Mouse (Mus musculus) R1 (cell line): Measurements from ENCODE around the gene 4930562C15Rik.
A peak's percentile ranks its signal among the peaks of the same experiment; 100 is the strongest.

Experiments used
- DNase-seq: peaks from one replicate; pipeline ENCODE4 v3.0.0-alpha.2; 2018; ENCODE audit warnings: low read depth, low spot score

The 4930562C15Rik gene

GRCm38 (mm10) chr16:4861392-4861791, 26.2 kb downstream of the 4930562C15Rik start:
- DNase-seq, result no peak

- peak; percentile 58 for DNase-seq
These were observed 27.8 kb downstream of the 4930562C15Rik start for GRCm38 (mm10) chr16:4862863-4863483.

DNA sequence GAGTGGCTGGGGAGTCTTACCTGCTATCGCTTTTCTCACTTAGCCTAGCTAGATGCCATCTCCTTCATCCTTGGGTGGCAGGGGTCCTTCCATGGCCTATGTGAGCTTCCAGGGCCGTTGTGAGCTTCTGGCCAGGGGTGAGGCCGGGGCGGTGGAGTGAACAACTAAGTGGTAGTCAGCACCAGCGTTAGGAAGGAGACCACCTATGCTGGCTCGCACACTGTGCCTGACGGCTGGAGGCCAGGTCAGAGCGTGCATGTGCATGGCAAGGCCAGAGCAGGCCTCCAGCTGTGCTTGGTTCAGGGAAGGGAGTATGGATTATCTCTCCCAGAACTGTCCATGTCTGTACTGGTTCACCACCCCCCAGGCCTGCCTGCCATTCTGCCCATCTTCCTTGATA, 28.5 kb downstream of the 4930562C15Rik start:
- no peak for DNase-seq

- no peak for DNase-seq
These were observed 31.0 kb downstream of the 4930562C15Rik start for GRCm38 (mm10) chr16:4866101-4866695.

DNA sequence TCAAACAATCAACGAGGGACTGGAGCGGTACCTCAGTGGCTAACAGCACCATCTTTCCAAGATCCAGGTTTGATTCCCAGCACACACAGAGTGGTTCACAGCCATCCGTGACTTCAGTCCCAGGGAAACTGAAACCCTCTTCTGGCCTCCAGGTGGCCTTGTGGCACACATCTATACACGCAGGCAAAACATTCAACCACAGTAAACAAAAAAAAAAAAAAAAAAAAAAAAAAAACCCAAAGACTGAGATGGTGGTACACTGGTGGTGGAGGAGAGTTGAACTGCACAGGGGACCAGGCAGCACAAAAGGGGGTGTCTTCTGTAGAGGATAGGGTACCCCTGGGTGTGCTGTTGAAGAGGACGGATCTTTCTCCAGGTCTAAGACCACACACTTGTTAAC, 35.3 kb downstream of the 4930562C15Rik start:
- no peak for DNase-seq

DNA sequence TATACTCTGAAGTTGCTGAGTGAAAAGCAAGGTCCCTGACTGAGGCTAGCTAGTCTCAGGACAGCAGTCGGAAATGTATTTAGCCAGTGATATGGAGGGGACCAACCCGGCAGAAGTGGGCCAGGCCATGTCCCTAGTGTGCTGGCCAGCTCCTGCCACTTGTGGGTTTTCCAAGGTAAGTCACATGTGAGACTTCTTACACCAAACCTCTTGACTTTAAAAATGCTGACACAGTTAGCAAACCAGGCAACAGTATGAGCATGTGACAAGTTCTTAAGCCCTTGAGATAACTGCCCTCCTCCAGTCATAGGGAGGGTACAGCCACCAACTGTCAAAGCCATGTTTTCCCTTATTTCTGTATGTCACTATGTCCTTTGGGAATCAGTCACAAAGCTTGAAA, 36.7 kb downstream of the 4930562C15Rik start:
- no peak for DNase-seq

GRCm38 (mm10) chr16:4875198-4876032, 40.2 kb downstream of the 4930562C15Rik start:
- DNase-seq, result no peak

GRCm38 (mm10) chr16:4876033-4876680, 40.9 kb downstream of the 4930562C15Rik start:
- DNase-seq, result no peak

- no peak for DNase-seq
These were observed 42.0 kb downstream of the 4930562C15Rik start for GRCm38 (mm10) chr16:4877195-4877594.

DNA sequence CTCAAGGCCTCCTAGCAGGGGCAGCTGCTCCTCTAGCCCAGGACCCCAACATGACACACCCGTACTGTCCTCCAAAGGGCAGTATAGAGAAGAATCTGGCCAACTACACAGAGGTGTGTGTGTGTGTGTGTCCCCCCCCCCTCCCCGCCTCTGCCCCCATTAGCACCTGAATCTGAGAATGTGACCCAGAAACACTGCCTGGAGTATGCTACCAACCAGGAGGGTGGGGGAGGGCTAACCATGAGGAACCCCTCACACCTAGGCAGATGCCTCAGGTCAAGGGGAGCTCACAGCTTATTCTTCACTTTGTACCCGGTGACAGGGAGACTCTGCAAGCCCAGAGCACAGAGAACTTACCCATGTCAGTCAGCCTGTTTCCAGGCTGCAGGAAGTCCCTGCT, 42.5 kb downstream of the 4930562C15Rik start:
- no peak for DNase-seq

GRCm38 (mm10) chr16:4878192-4878885, 43.1 kb downstream of the 4930562C15Rik start:
- DNase-seq, result peak; percentile 74

- DNase-seq, result peak; percentile 46
These were observed 44.0 kb downstream of the 4930562C15Rik start for GRCm38 (mm10) chr16:4879101-4879707.

- peak; percentile 75 for DNase-seq
These were observed 44.5 kb downstream of the 4930562C15Rik start for GRCm38 (mm10) chr16:4879708-4880124.

DNA sequence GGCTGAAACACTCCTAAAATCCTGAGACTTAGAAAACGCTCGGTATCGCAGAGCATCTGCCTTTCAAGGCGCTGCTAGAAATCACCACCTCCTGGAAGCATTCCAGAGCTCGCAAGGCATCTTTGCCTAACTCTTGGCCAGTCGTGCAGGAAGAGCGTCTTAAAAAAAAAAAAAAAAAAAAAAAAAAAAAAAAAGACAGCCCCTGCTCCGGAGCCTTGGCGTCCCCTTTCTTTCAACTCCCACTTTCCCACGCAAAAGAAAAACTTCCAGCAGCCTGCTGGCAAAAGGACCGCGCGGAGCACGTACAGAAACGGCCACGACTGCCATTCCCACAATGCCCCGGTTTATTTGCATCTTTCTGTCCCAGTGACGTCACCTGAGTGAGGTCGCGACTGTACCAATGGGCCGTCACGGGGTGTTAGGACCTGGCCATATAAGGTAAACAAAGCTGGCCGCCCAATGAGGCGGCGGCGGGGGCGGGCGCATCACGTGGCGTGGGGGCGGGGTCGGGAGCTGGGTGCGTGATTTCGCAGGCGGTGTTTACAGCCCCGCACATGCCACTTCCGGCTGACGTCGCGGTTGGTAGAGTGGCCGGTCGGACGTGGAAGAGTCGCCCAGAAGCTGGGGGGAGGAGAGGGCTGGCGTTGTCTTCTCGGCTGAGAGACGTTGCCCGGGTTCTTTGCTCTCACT, 45.1 kb downstream of the 4930562C15Rik start, which contains the start of gene Ubald1:
Gene Ubald1, minus strand, starts transcription at position 180 of the 690 bp plus-strand sequence.
- DNase-seq, result peak; percentile 100

DNA sequence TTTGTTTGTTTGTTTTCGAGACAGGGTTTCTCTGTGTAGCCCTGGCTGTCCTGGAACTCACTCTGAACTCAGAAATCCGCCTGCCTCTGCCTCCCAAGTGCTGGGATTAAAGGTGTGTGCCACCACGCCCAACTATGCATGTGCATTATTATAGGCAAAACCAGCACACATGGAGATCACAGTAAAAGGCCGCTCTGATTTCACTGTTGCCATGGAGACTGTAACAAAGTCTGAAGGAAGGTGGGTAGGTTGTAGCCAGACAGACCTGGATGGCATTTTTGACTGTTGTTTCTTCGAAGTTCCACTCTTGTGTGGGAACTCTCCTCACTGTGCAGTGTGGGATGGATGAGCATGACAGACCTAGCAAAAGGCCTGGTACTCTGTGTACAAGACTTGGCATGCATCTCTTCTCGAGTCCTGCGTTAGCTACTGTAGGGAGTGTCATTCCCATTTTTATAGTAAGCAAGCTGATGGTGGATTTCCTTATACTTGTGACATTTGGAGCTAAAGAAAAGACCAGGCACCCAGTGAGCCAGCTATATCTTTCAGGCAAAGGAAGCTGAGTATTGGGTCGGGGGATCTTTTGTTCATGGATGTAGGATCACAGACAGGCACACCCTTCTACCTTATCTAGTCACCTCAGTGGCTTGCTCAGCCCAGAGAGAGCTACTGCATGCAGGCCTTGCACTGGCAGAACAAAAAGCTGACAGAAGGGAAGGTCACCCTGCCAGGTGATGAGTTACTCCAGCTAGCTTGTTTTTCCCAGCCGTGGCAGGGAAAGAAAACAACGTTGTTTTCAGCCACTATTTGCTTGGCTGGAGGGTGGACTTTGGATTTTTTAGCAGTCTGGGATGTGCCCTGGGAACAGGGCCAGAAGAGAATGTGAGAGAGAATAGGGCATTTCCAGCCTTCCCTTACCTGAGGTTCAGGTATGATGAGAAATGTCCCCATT, 46.5 kb downstream of the 4930562C15Rik start:
- DNase-seq, result peak; percentile 86

GRCm38 (mm10) chr16:4884930-4885329, 49.7 kb downstream of the 4930562C15Rik start:
- DNase-seq, result no peak

DNA sequence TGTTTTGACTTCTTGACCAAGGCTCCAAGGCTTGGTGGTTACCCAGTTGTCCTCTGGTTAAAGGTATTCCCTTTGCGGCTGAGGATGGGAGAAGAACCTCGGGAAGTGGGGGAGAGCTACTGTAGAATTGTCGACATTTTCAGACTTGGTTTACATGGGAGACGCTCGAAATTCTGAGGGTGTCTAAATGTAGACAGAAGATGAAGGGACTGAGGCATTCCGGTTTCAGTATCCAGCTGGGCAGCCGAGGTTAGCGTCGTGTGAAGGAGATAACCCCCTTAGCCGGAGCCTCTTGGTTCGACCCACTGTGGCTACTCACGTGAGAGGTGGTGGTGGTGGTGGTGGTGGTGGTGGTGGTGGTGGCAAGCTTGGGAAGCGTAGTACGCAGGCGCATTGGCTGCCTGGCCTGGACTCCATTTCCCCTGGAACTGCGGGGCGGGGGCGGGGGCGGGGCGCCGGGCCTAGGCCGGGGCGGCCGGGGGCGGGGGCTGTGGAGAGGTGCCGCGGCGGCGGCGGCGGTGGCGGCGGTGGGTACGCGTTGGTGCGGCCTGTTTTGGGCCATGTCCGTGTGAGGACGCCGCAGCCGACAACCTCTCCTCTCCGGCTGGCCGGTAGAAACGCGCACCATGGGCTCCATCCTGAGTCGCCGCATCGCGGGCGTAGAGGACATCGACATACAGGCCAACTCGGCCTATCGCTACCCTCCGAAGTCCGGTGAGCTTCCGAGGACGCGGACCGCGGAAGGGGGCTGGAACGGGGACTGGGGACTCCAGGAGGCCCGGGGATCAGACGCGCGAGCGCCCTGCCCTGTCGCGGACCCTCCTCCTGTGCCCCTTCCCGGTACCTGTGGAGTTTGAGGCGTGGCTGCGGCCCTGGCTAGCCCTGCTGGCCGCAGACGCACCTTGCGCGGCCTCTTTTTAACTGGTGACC, 50.8 kb downstream of the 4930562C15Rik start, which contains the start of gene Mgrn1:
Gene Mgrn1, plus strand, starts transcription at position 490 of the 930 bp plus-strand sequence.
- peak; percentile 97 for DNase-seq

DNA sequence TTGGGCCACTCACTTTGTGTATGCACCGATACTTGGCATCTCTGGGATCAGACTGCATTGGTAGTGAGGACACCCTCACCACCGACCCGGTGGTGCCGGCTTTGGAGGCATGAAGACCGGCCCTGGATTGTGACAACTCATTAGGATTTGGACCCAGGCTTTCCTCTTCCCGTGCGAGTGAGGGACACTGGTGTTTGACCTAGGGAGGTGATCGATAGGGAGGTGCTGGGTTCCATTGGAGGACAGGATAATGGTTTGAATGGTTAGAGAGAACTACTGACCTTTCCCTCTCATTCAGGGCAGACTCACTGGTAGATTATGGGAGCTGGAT, 51.4 kb downstream of the 4930562C15Rik start:
- no peak for DNase-seq
